Mouse (Mus musculus) spleen, adult 2 months (tissue): ENCODE results near the gene Lzts2. TPM values are rescaled to one million over a fixed set of nuclear protein-coding genes. Genes with fewer than 3 reads are reported as not detected.

Experiments used
- DNase-seq, 2 experiments: peaks; one replicate each; pipeline versions ENCODE4 v3.0.0 to v3.0.0-alpha.2; 2012 to 2021; ENCODE audit warnings: low spot score in 2 of 2, low read depth in 1 of 2
- H3K27ac ChIP-seq: fragments of 200-500 bp; 2 replicates; pipeline ENCODE4 v1.5.1; 2012; ENCODE audit warnings: low read length, inconsistent platforms; ENCODE audit not compliant: insufficient read depth
- H3K27me3 ChIP-seq: fragments of 200-500 bp; 2 replicates; pipeline ENCODE4 v1.6.1; 2012; ENCODE audit warnings: mild to moderate bottlenecking, moderate library complexity, low read length, inconsistent platforms; ENCODE audit not compliant: control insufficient read depth, insufficient read depth
- H3K36me3 ChIP-seq: fragments of 200-500 bp; 2 replicates; pipeline ENCODE4 v1.6.1; 2012; ENCODE audit warnings: mild to moderate bottlenecking, low read length, inconsistent platforms; ENCODE audit not compliant: control insufficient read depth, insufficient read depth
- H3K4me1 ChIP-seq: fragments of 200-500 bp; 2 replicates; pipeline ENCODE4 v1.6.1; 2011; ENCODE audit warnings: inconsistent platforms; ENCODE audit not compliant: control insufficient read depth, insufficient read depth, insufficient read length
- H3K4me3 ChIP-seq: fragments of 200-500 bp; 2 replicates; pipeline ENCODE4 v1.5.1; 2011; ENCODE audit warnings: mild to moderate bottlenecking, inconsistent platforms; ENCODE audit not compliant: insufficient read depth, insufficient read length; ENCODE audit errors: extremely low read depth
- CTCF ChIP-seq: fragments of 200-500 bp; IDR thresholded peaks from 2 replicates; pipeline ENCODE4 v1.5.1; 2011; ENCODE audit warnings: mild to moderate bottlenecking, inconsistent platforms; ENCODE audit not compliant: insufficient read depth, insufficient read length, insufficient replicate concordance; ENCODE audit errors: extremely low read depth
- POLR2A ChIP-seq: fragments of 200-500 bp; IDR thresholded peaks from 2 replicates; pipeline ENCODE4 v1.6.1; 2011; ENCODE audit warnings: low read depth, low read length, inconsistent platforms
- WGBS: fragments of 180-500 bp; shearing (Covaris S2); methylation state at CpG from one replicate; pipeline ENCODE4 v1.1.7; 2018; 5-methylcytosine and 5-hydroxymethylcytosine counted together
- polyA plus RNA-seq: library from polyadenylated mRNA; depleted of rRNA; stranded (reverse); fragments of >200 nt; gene quantifications from 2 replicates; pipeline ENCODE4 v1.2.3, GENCODE M21; 2012

The Lzts2 gene
- polyA plus RNA-seq, 1 experiment, result 23.3 TPM

DNA sequence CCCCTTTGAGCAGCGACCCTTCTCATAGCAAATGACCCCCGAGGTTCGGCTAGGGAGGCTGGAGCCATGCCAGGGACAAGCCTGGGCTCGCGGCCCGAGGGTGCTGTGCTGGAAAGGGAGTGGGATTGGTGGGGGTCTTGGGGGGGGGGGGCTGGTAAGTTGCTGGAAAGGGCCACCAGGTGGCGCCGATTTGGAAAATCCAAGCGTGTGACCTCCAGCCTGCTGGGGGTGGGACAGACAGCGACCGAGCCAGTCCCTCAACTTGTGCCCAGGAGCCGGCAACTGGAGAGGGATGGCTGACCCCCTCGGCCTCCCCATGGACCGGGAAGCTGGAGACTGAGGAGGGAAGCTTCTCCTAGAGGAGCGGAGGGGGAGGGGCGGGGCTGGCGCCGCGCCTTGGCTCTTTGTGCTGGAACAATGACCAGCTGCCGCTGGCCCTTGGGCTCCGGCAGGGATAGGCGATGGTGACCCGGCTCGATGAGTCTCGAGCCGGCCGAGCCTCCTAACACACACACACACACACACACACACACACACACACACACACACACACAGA is 3.1 kb downstream of the Lzts2 start:
- no peak for TF ChIP-seq POLR2A
- TF ChIP-seq CTCF, result no peak

DNA sequence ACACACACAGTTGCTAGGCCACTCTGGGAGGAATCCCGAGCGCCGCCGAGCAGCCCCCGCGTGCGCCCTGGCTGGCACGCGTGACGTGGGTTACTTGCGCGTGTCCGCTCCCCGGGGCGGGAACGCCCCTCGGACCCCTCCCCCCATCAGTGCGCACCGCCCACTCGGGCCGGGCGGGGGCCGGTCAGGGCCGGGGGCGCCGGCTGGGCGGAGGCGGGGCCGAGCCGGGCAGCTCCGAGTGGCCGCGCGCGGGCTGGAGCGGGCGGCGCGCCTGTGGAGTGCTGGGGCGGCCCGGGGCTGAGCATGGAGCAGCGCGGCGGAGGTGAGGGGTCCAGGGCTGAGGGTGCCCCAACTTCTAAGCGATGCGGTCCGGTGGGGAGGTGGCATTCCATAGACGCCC is 3.7 kb downstream of the Lzts2 start:
- peak in 1 of 2 experiments; percentile 26 for DNase-seq
- H3K36me3 ChIP-seq, result no peaks in the 10 kb centered on the region
- peaks cover 15% of the 10 kb centered on the region; the same call in 1 of the 2 replicates for H3K4me1 ChIP-seq
- H3K4me3 ChIP-seq, result peak overlapping the region; percentile 54
- peaks cover 11% of the 10 kb centered on the region for H3K27me3 ChIP-seq
- H3K27ac ChIP-seq, result peak overlapping the region; percentile 58; the same call in 1 of the 2 replicates
- WGBS, result 2% methylated on average over 43 of the region's 48 CpGs
- TF ChIP-seq POLR2A (no peak), CTCF (no peak)

More for the DNA sequence above, 3.1 kb downstream of the Lzts2 start:
- 0% methylated on average over 16 of the region's 27 CpGs for WGBS
- Histone ChIP-seq H3K36me3 (no peaks in the 10 kb centered on the region), H3K4me1 (peaks cover 15% of the 10 kb centered on the region; the same call in 1 of the 2 replicates), H3K4me3 (peak overlapping the region; percentile 54), H3K27me3 (peaks cover 11% of the 10 kb centered on the region), H3K27ac (peak overlapping the region; percentile 58)
- DNase-seq, result peak in 1 of 2 experiments; percentile 17

DNA sequence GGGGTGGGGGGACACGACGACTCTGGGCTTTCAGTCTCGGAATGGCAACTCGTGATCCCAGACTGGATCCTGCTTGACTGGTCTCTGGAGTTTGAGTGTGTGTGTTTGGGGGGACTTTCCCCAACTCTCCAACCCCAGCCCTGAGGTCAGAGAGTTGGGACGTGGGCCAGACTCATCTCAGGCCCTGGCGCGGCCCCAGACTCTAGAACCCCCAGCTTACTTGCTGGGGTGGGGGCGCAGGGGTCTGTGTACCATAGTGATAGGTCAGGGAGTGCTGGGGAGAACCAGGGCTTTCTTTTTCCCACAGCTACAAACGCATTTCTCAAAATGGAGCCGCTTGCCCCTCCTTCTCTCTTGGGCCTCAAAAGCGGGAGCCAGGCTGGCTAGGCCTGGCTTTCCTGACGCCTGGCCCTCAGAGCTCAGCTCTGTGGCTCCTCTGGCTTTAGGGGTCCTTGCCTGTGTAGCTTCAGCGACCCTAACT is 4.2 kb downstream of the Lzts2 start:
- no peak for DNase-seq
- WGBS, result 26% methylated on average over 13 of the region's 13 CpGs
- H3K4me3 ChIP-seq, result peak overlapping the region; percentile 54
- H3K4me1 ChIP-seq, result peaks cover 15% of the 10 kb centered on the region; the same call in 1 of the 2 replicates
- H3K27me3 ChIP-seq, result peaks cover 11% of the 10 kb centered on the region
- H3K36me3 ChIP-seq, result no peaks in the 10 kb centered on the region
- H3K27ac ChIP-seq, result peak overlapping the region; percentile 58; the same call in 1 of the 2 replicates
- no peak for TF ChIP-seq POLR2A
- no peak for TF ChIP-seq CTCF

DNA sequence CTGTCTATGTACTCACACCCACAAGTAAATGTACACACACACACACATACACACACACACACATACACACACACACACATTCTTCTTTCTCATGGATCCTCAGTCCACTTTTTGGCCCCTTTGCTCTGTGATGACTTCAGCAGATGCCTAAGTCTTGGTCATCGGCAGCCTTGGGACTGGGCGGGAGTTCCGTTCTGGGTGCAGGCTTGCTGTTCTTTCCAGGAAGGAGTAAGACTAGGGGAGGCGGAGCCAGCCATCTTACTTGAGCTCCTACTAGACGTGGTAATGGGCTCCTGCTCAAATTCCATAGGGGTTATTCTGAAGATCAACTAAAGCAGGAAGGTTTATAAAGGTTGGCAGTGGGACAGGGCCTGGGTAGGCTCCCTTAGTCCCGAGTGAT is 6.1 kb downstream of the Lzts2 start:
- DNase-seq, result no peak
- Histone ChIP-seq H3K4me3 (no peak overlapping the region), H3K27me3 (peaks cover 11% of the 10 kb centered on the region), H3K36me3 (no peaks in the 10 kb centered on the region), H3K27ac (no peak overlapping the region), H3K4me1 (peaks cover 9% of the 10 kb centered on the region; the same call in 1 of the 2 replicates)
- 81% methylated on average over 6 of the region's 6 CpGs for WGBS
- TF ChIP-seq CTCF (no peak), POLR2A (no peak)

DNA sequence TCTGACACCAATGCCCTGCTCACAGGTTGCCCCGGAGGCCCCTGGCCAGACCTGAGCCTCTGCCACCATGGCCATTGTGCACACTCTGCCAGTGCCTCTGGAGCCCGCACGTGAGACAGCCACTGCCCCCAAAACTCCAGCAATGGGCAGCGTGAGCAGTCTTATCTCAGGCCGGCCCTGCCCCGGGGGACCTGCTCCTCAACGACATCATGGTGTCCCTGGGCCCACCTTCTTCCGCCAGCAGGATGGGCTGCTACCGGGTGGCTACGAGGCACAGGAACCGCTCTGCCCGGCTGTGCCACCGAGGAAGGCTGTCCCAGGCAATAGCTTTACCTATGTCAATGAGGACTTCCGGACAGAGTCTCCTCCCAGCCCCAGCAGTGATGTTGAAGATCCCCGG is 7.1 kb downstream of the Lzts2 start:
- H3K4me1 ChIP-seq, result peaks cover 5% of the 10 kb centered on the region
- peaks cover 11% of the 10 kb centered on the region for H3K27me3 ChIP-seq
- H3K36me3 ChIP-seq, result no peaks in the 10 kb centered on the region
- DNase-seq, result no peak
- TF ChIP-seq POLR2A, result no peak
- TF ChIP-seq CTCF, result no peak
- no peak overlapping the region for H3K27ac ChIP-seq
- no peak overlapping the region for H3K4me3 ChIP-seq
- WGBS, result 86% methylated on average over 15 of the region's 15 CpGs

DNA sequence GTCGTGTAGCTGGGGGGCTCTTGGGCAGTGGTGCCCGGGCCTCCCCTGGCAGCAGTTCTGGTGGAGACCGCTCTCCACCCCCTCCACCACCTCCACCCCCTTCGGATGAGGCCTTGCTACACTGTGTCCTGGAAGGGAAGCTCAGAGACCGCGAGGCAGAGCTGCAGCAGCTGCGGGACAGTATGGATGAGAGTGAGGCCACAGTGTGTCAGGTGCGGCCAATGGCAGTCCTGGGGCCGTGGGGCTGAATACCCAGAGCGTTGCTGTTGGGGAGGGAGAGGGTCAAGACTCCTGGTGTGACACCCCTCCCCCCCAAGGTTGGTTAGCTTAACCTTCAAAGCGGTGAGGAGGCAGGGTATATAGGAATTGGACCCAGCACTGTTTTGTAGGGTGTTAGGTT is 9.8 kb downstream of the Lzts2 start:
- Histone ChIP-seq H3K27ac (no peak overlapping the region), H3K4me3 (no peak overlapping the region), H3K4me1 (no peaks in the 10 kb centered on the region; the same call in 1 of the 2 replicates), H3K36me3 (no peaks in the 10 kb centered on the region), H3K27me3 (no peaks in the 10 kb centered on the region)
- DNase-seq, result no peak
- TF ChIP-seq POLR2A (no peak), CTCF (no peak)
- 96% methylated on average over 11 of the region's 11 CpGs for WGBS

DNA sequence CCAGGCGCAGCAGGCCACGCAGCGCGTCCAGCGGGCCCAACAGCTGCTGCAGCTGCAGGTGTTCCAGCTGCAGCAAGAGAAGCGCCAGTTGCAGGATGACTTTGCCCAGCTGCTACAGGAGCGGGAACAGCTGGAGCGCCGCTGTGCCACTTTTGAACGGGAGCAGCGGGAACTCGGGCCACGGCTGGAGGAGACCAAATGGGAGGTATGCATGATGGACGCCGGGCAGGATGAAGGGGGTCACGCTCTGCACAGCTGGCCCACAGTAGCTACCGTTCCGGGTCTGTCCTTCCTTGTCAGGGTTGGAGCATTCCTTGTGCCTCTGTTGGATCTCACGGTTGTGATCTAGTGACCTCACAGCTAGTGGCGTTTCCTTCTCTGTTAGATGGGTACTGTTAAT is 10.6 kb downstream of the Lzts2 start:
- Histone ChIP-seq H3K4me1 (no peaks in the 10 kb centered on the region; the same call in 1 of the 2 replicates), H3K27ac (no peak overlapping the region), H3K27me3 (no peaks in the 10 kb centered on the region), H3K4me3 (no peak overlapping the region), H3K36me3 (no peaks in the 10 kb centered on the region)
- no peak for TF ChIP-seq POLR2A
- no peak for TF ChIP-seq CTCF
- DNase-seq, result no peak
- 95% methylated on average over 20 of the region's 20 CpGs for WGBS
